Mouse (Mus musculus) kidney, adult 18-20 months (tissue): ENCODE results near the gene Neu1.
"Not testable (repeated sequence)": the region's sequence is repeated elsewhere in the genome, so short reads cannot be mapped to it uniquely, and the experiment has no call there.

Experiments used
- DNase-seq: peaks from one replicate; pipeline ENCODE4 v3.0.0; 2021

Gene Neu1

GRCm38 (mm10) chr17:34910982-34911381 is 20.1 kb upstream of the Neu1 start:
- peak; percentile 58 for DNase-seq

GRCm38 (mm10) chr17:34911945-34912351 is 19.1 kb upstream of the Neu1 start:
- peak; percentile 90 for DNase-seq

GRCm38 (mm10) chr17:34913930-34914665 is 17.0 kb upstream of the Neu1 start, which contains the start of gene Slc44a4:
Slc44a4 (plus strand) TSS chr17:34914466.
- DNase-seq = peak; percentile 66

- peak; percentile 84 for DNase-seq
These were observed 15.6 kb upstream of the Neu1 start for GRCm38 (mm10) chr17:34915410-34915831.

- DNase-seq = no peak
These were observed 14.7 kb upstream of the Neu1 start for GRCm38 (mm10) chr17:34916316-34916715.

- no peak for DNase-seq
These were observed 13.9 kb upstream of the Neu1 start for GRCm38 (mm10) chr17:34917188-34917587.

GRCm38 (mm10) chr17:34922939-34923338 is 8.1 kb upstream of the Neu1 start:
- no peak for DNase-seq

GRCm38 (mm10) chr17:34924258-34924657 is 6.8 kb upstream of the Neu1 start:
- DNase-seq = no peak

- DNase-seq = no peak
These were observed 3.6 kb upstream of the Neu1 start for GRCm38 (mm10) chr17:34927306-34928019.

- no peak for DNase-seq
These were observed 2.2 kb upstream of the Neu1 start for GRCm38 (mm10) chr17:34928841-34929240.

- peak; percentile 62 for DNase-seq
These were observed 664 bp downstream of the Neu1 start for GRCm38 (mm10) chr17:34931735-34932098.

GRCm38 (mm10) chr17:34932287-34932686 is 1.2 kb downstream of the Neu1 start:
- no peak for DNase-seq

- peak; percentile 75 for DNase-seq
These were observed 3.0 kb downstream of the Neu1 start for GRCm38 (mm10) chr17:34934031-34934430.

- DNase-seq = peak; percentile 47
These were observed 3.8 kb downstream of the Neu1 start for GRCm38 (mm10) chr17:34934830-34935229.

GRCm38 (mm10) chr17:34937960-34938505 is 7.0 kb downstream of the Neu1 start:
- DNase-seq = peak; percentile 65

GRCm38 (mm10) chr17:34941344-34942041 is 10.4 kb downstream of the Neu1 start:
- DNase-seq = no peak

GRCm38 (mm10) chr17:34943128-34943815 is 12.2 kb downstream of the Neu1 start:
- no peak for DNase-seq

- no peak for DNase-seq
These were observed 13.3 kb downstream of the Neu1 start for GRCm38 (mm10) chr17:34944362-34944761.

GRCm38 (mm10) chr17:34946486-34947140 is 15.6 kb downstream of the Neu1 start:
- peak; percentile 50 for DNase-seq

GRCm38 (mm10) chr17:34947606-34948005 is 16.6 kb downstream of the Neu1 start:
- peak; percentile 61 for DNase-seq

- not testable (repeated sequence) for DNase-seq
These were observed 17.9 kb downstream of the Neu1 start for GRCm38 (mm10) chr17:34948721-34949552.
